Mouse (Mus musculus): ENCODE measurements around the gene Gm10428.

DNA sequence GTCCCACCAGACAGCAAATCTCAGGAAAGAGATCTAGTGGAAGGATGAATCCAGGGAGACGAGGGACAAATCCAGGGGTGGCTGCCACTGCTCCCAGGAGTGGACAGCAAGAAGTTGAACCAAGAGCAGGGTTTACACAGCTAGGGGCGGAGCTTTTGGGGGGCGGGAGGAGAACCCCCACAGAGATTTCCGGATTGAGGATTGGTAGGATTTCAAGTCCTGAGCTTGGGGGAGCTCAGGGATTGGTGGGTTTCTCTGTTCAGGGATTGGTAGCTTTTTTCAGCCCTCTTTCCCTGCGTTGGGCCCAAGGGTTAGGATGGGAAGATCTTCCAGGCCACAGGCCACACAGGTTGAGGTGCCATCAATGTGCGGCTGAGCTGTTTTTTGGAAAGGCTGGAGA lies 5.0 kb downstream of the Gm10428 start:
- no peak for TF ChIP-seq CTCF (IDR thresholded peaks at IDR 0.05; ENCODE audit: low read depth)
- no peak for TF ChIP-seq EP300 (optimal IDR thresholded peaks at IDR 0.05)

Data from stomach, postnatal 0 days (tissue).